Mouse (Mus musculus): ENCODE measurements around the gene Grm4. TPM values are rescaled to one million over a fixed set of nuclear protein-coding genes. Genes with fewer than 3 reads are reported as not detected.

The Grm4 gene
- polyA plus RNA-seq, 1 experiment, result not detected

- H3K27me3 ChIP-seq (replicated peaks), result no peaks in the 10 kb centered on the region
- H3K4me1 ChIP-seq, result peaks cover 76% of the 10 kb centered on the region
- H3K36me3 ChIP-seq (replicated peaks; ENCODE audit: low read length), result peaks cover 35% of the 10 kb centered on the region
- H3K9me3 ChIP-seq, result no peaks in the 10 kb centered on the region
- TF ChIP-seq FLI1 (IDR thresholded peaks at IDR 0.05; ENCODE audit: low read length), result no peak
- TF ChIP-seq GATA1 (IDR thresholded peaks at IDR 0.05; ENCODE audit: borderline replicate concordance, low read length), result no peak
- peak overlapping the region; percentile 96 for H3K4me3 ChIP-seq (replicated peaks)
Measured at GRCm38 (mm10) chr17:27558845-27559244, 37.6 kb upstream of the Grm4 start.

GRCm38 (mm10) chr17:27557927-27558661 is 36.9 kb upstream of the Grm4 start:
- no peak for TF ChIP-seq GATA1 (IDR thresholded peaks at IDR 0.05; ENCODE audit: borderline replicate concordance, low read length)
- TF ChIP-seq FLI1 (IDR thresholded peaks at IDR 0.05; ENCODE audit: low read length), result no peak
- no peaks in the 10 kb centered on the region for H3K27me3 ChIP-seq (replicated peaks)
- H3K4me1 ChIP-seq, result peaks cover 79% of the 10 kb centered on the region
- H3K36me3 ChIP-seq (replicated peaks; ENCODE audit: low read length), result peaks cover 31% of the 10 kb centered on the region
- H3K4me3 ChIP-seq (replicated peaks), result peak overlapping the region; percentile 96
- H3K9me3 ChIP-seq, result no peaks in the 10 kb centered on the region

DNA sequence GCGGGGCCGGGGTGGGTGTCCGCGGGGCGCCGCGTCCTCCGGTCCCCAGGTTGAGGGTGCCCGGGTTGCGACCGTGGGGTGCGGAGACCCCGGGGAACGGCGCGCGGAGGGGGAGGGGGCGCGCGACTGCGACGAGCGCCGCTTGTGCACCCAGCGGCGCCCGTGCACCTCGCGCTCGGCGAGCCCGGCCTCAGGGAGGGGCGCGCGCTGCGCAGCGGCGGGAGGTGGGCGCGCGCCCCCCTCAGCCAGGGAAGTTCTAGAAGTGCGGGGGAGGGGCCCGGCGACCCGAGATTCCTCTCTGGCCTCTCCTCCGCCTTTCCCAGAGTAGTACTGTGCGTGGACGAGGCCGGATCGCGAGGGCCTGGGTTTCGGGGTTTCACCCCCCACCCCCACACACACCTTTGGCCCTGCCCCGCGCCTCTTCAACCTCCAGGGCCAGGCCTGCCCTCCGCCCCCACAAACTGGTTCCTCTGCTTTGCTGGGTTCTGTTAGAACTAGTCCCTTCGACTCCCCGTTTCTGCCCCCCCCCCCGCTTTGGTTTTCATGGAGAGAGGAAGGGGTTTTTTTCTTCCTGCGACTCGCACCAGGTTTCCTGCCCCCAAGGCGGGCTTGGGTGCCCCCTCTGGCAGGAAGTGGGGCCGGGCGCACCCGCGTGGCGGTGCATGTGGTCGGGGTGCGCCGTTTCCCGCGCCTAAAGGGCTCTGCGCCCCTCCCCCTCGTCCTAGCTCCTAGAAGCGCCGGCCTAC is 36.2 kb upstream of the Grm4 start:
- Histone ChIP-seq H3K27me3 (replicated peaks) (no peaks in the 10 kb centered on the region), H3K4me3 (replicated peaks) (peak overlapping the region; percentile 96), H3K36me3 (replicated peaks; ENCODE audit: low read length) (peaks cover 31% of the 10 kb centered on the region), H3K4me1 (peaks cover 86% of the 10 kb centered on the region), H3K9me3 (no peaks in the 10 kb centered on the region)
- TF ChIP-seq FLI1 (IDR thresholded peaks at IDR 0.05; ENCODE audit: low read length), result no peak
- no peak for TF ChIP-seq GATA1 (IDR thresholded peaks at IDR 0.05; ENCODE audit: borderline replicate concordance, low read length)

- H3K4me3 ChIP-seq (replicated peaks), result peak within 1 kb of the TSS; percentile 96
- TF ChIP-seq GATA1 (IDR thresholded peaks at IDR 0.05; ENCODE audit: borderline replicate concordance, low read length) (no peak), FLI1 (IDR thresholded peaks at IDR 0.05; ENCODE audit: low read length) (no peak)
- H3K4me1 ChIP-seq, result peaks cover 86% of the 10 kb centered on the region
- peaks cover 26% of the 10 kb centered on the region for H3K36me3 ChIP-seq (replicated peaks; ENCODE audit: low read length)
- H3K9me3 ChIP-seq, result no peaks in the 10 kb centered on the region
- no peaks in the 10 kb centered on the region for H3K27me3 ChIP-seq (replicated peaks)
Measured at GRCm38 (mm10) chr17:27556315-27557011, 35.3 kb upstream of the Grm4 start, which contains the start of gene Hmga1. Hmga1 (plus strand) TSS chr17:27556497.

GRCm38 (mm10) chr17:27555512-27556172 is 34.4 kb upstream of the Grm4 start:
- Histone ChIP-seq H3K4me3 (replicated peaks) (peak overlapping the region; percentile 96), H3K4me1 (peaks cover 86% of the 10 kb centered on the region), H3K9me3 (no peaks in the 10 kb centered on the region), H3K27me3 (replicated peaks) (no peaks in the 10 kb centered on the region), H3K36me3 (replicated peaks; ENCODE audit: low read length) (peaks cover 17% of the 10 kb centered on the region)
- TF ChIP-seq FLI1 (IDR thresholded peaks at IDR 0.05; ENCODE audit: low read length) (no peak), GATA1 (IDR thresholded peaks at IDR 0.05; ENCODE audit: borderline replicate concordance, low read length) (no peak)

- peaks cover 12% of the 10 kb centered on the region for H3K36me3 ChIP-seq (replicated peaks; ENCODE audit: low read length)
- H3K4me1 ChIP-seq, result peaks cover 84% of the 10 kb centered on the region
- H3K27me3 ChIP-seq (replicated peaks), result no peaks in the 10 kb centered on the region
- H3K4me3 ChIP-seq (replicated peaks), result peak overlapping the region; percentile 96
- TF ChIP-seq GATA1 (IDR thresholded peaks at IDR 0.05; ENCODE audit: borderline replicate concordance, low read length) (no peak), FLI1 (IDR thresholded peaks at IDR 0.05; ENCODE audit: low read length) (no peak)
- no peaks in the 10 kb centered on the region for H3K9me3 ChIP-seq
Measured at GRCm38 (mm10) chr17:27555075-27555511, 33.9 kb upstream of the Grm4 start.

GRCm38 (mm10) chr17:27554062-27554960 is 33.1 kb upstream of the Grm4 start:
- Histone ChIP-seq H3K36me3 (replicated peaks; ENCODE audit: low read length) (peaks cover 8% of the 10 kb centered on the region), H3K4me1 (peaks cover 84% of the 10 kb centered on the region), H3K9me3 (no peaks in the 10 kb centered on the region), H3K27me3 (replicated peaks) (no peaks in the 10 kb centered on the region), H3K4me3 (replicated peaks) (peak overlapping the region; percentile 96)
- TF ChIP-seq GATA1 (IDR thresholded peaks at IDR 0.05; ENCODE audit: borderline replicate concordance, low read length) (no peak), FLI1 (IDR thresholded peaks at IDR 0.05; ENCODE audit: low read length) (no peak)

- H3K4me1 ChIP-seq, result peaks cover 83% of the 10 kb centered on the region
- H3K36me3 ChIP-seq (replicated peaks; ENCODE audit: low read length), result no peaks in the 10 kb centered on the region
- no peaks in the 10 kb centered on the region for H3K9me3 ChIP-seq
- no peaks in the 10 kb centered on the region for H3K27me3 ChIP-seq (replicated peaks)
- 0 out of 2 replicates have a peak, but pooled peaks have one; percentile 7 for TF ChIP-seq FLI1 (IDR thresholded peaks at IDR 0.05; ENCODE audit: low read length)
- peak; percentile 22; the same call in 1 of the 3 replicates for TF ChIP-seq GATA1 (IDR thresholded peaks at IDR 0.05; ENCODE audit: borderline replicate concordance, low read length)
- peak overlapping the region; percentile 88 for H3K4me3 ChIP-seq (replicated peaks)
Measured at GRCm38 (mm10) chr17:27552215-27553201, 31.3 kb upstream of the Grm4 start.
